Mouse (Mus musculus) C2C12 (cell line): ENCODE measurements around the gene Ppp4r1. TPM values are rescaled to one million over a fixed set of nuclear protein-coding genes. Genes with fewer than 3 reads are reported as not detected.

Source experiments
- H3K27me3 ChIP-seq: one replicate; pipeline ENCODE4 v1.6.1; 2011; ENCODE audit not compliant: control insufficient read depth, insufficient read depth, insufficient read length
- H3K36me3 ChIP-seq: one replicate; pipeline ENCODE4 v1.6.1; 2011; ENCODE audit not compliant: control insufficient read depth, insufficient read depth
- H3K4me3 ChIP-seq: one replicate; pipeline ENCODE4 v1.5.1; 2011; ENCODE audit warnings: mild to moderate bottlenecking, control low read depth; ENCODE audit not compliant: poor library complexity, insufficient read depth, severe bottlenecking
- H3K79me2 ChIP-seq: one replicate; pipeline ENCODE4 v1.6.1; 2011; ENCODE audit not compliant: control insufficient read depth, insufficient read depth
- H3K79me3 ChIP-seq: one replicate; pipeline ENCODE4 v1.6.1; 2011; ENCODE audit warnings: low read depth, control low read depth
- H3ac ChIP-seq: one replicate; pipeline ENCODE3; 2011; ENCODE audit warnings: low read depth; ENCODE audit not compliant: control insufficient read depth, insufficient read length
- CEBPB ChIP-seq: IDR thresholded peaks from one replicate; pipeline ENCODE4 v1.6.1; 2011; ENCODE audit warnings: low read depth, mild to moderate bottlenecking, control low read depth, moderate library complexity
- CTCF ChIP-seq: IDR thresholded peaks from one replicate; pipeline ENCODE4 v1.5.1; 2011; ENCODE audit not compliant: control insufficient read depth, insufficient read depth, insufficient read length
- FOSL1 ChIP-seq: IDR thresholded peaks from one replicate; pipeline ENCODE4 v1.8.0; 2011; ENCODE audit warnings: mild to moderate bottlenecking, low read length; ENCODE audit not compliant: poor library complexity, insufficient read depth, severe bottlenecking
- MAX ChIP-seq: IDR thresholded peaks from one replicate; pipeline ENCODE4 v1.6.1; 2011; ENCODE audit warnings: mild to moderate bottlenecking, control low read depth
- MYOD1 ChIP-seq: IDR thresholded peaks from one replicate; pipeline ENCODE4 v1.6.1; 2011; ENCODE audit warnings: low read depth; ENCODE audit not compliant: control insufficient read depth, insufficient read length
- MYOG ChIP-seq: IDR thresholded peaks from one replicate; pipeline ENCODE4 v1.6.1; 2011; ENCODE audit not compliant: control insufficient read depth, insufficient read length; ENCODE audit errors: extremely low read depth
- USF1 ChIP-seq: IDR thresholded peaks from one replicate; pipeline ENCODE4 v1.6.1; 2011; ENCODE audit warnings: low read depth, mild to moderate bottlenecking, control low read depth, moderate library complexity
- long read RNA-seq, 2 experiments: library from polyadenylated mRNA; unstranded; transcript quantifications; one replicate each; pipeline ENCODE4 v2.0.0; 2019 to 2020
- polyA plus RNA-seq: library from polyadenylated mRNA; unstranded; fragments of >200 nt; fragmentation: generic; extraction: Trizol; gene quantifications from one replicate; pipeline ENCODE4 v1.2.1, GENCODE M21; 2012; ENCODE audit warnings: missing spikeins

The Ppp4r1 gene
- 61.8 TPM for polyA plus RNA-seq
- long read RNA-seq, experiment 1, transcript Ppp4r1-201 (20 exons, 3,850 nt) = major isoform, 6 of 22 reads
- long read RNA-seq, experiment 1, partial matches to known transcripts = 8 of 22 reads
- long read RNA-seq, experiment 1, other reads (novel, unspliced or antisense) = 5 of 22 reads
- long read RNA-seq, experiment 2, transcript Ppp4r1-204 (20 exons, 3,784 nt) = major isoform, 121 of 332 reads
- long read RNA-seq, experiment 2, transcript Ppp4r1-201 (20 exons, 3,850 nt) = minor isoform, 58 of 332 reads
- long read RNA-seq, experiment 2, partial matches to known transcripts = 52 of 332 reads
- long read RNA-seq, experiment 2, other reads (novel, unspliced or antisense) = 101 of 332 reads

DNA sequence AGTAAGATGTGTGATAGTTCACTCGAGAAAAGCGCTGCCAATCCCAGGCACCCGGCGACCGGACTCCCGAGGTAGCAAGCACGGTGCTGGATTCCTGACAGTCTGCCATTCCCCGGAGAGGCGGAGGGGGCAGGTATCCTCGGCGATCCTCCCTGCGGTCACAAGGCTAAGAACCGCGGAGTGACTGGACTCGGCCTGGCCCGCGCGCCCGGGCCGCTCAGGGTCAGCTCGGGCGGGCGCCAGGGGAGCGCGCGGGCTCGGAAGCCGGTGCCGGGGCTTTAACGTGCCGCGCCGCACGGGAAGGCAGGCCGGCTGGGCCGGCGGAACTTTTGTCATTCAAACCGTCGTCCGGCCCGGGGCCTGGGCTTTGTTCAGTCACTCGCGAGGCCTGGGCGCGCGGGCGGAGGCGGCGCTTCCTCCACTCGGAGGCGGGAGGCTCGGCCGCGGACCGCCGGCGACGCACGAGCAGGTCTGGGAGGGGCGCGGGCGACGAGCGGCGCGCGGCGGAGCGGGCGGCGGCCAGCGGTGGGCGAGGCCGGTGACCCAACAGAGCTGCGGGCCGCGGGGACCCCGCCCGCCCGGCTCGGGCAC is at the start of gene Ppp4r1:
Gene Ppp4r1 (plus strand): TSS at position 23 of the 591 bp plus-strand sequence.
- peak within 1 kb of the TSS; percentile 73 for H3K4me3 ChIP-seq
- TF ChIP-seq FOSL1 (no peak), CTCF (no peak), CEBPB (no peak), USF1 (no peak), MAX (peak; percentile 14), MYOG (no peak)
- H3ac ChIP-seq = peak within 1 kb of the TSS; percentile 98
- H3K27me3 ChIP-seq = no peaks in the 10 kb centered on the region
- peaks cover 43% of the 10 kb centered on the region for H3K79me2 ChIP-seq
- peaks cover 29% of the 10 kb centered on the region for H3K36me3 ChIP-seq
- peaks cover 39% of the 10 kb centered on the region for H3K79me3 ChIP-seq

DNA sequence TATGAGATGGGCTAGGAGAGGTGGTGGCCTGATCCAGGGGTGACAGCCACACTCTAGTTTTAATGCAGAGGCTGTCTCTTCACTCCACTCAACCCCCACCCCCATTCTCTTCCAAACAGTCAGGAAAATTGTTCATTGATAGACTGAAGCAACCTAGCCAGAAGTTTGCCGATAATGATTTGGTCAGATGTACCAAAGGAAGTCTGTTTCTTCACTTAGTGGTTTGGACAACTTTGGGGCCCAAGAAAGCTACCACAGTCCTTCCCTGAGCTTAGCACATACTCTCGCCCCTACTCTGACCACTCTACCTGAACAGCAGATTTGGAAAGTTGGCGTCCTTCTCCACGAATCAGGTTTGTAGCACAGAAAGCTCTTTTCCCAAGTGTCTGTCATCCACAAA is 49.7 kb upstream of the Ppp4r1 start:
- Histone ChIP-seq H3ac (no peak overlapping the region), H3K4me3 (no peak overlapping the region), H3K79me3 (peaks cover 60% of the 10 kb centered on the region), H3K27me3 (no peaks in the 10 kb centered on the region), H3K79me2 (peaks cover 90% of the 10 kb centered on the region), H3K36me3 (peaks cover 13% of the 10 kb centered on the region)
- TF ChIP-seq MYOD1 = no peak
- no peak for TF ChIP-seq FOSL1
- no peak for TF ChIP-seq MYOG

DNA sequence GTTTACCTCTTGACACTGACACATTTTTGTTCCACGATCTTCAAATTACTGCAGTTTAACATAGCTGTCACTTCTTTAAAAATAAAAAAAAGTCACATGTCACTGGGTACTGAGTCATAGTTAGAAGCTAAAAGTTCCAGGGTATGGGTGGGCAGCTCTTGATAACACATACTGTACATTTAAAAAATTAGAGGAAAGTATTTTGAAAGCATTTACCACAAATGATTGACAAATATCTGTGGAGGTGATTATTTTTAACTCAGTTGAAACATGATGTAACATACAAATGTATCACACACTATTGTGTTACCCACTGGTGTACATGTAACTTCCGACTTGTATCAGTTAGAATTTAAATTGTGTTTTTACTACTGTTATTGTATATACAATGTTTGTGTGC is 47.3 kb upstream of the Ppp4r1 start:
- Histone ChIP-seq H3K36me3 (peaks cover 22% of the 10 kb centered on the region), H3K79me2 (peaks cover 86% of the 10 kb centered on the region), H3ac (no peak overlapping the region), H3K79me3 (peaks cover 56% of the 10 kb centered on the region), H3K4me3 (no peak overlapping the region), H3K27me3 (no peaks in the 10 kb centered on the region)
- no peak for TF ChIP-seq USF1
- TF ChIP-seq CEBPB = no peak
- no peak for TF ChIP-seq FOSL1

DNA sequence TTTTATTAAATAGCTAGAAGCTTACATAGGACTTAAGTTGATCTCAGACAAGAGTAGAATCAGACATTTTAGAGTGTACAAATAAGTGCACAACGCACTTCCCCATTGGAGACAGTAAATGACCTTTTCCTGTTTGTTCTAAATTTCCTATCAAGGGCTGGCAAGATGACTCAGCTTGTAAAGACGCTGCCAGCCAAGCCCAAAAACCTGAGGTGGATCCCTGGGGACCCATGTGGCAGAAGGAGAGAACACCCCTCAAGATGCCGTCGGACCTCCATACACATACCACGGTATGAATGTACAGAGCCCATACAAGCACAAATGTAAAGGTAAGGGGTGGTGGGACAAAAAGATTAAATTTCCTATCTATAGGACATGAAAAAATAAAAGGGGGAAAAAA is 45.2 kb upstream of the Ppp4r1 start:
- no peaks in the 10 kb centered on the region for H3K27me3 ChIP-seq
- H3K36me3 ChIP-seq = peaks cover 32% of the 10 kb centered on the region
- TF ChIP-seq MYOG = no peak
- TF ChIP-seq MAX = peak; percentile 24
- TF ChIP-seq CTCF = no peak
- no peak for TF ChIP-seq MYOD1
- no peak for TF ChIP-seq CEBPB
- peak; percentile 66 for TF ChIP-seq FOSL1
- no peak for TF ChIP-seq USF1
- no peak overlapping the region for H3ac ChIP-seq
- H3K79me2 ChIP-seq = peaks cover 86% of the 10 kb centered on the region
- H3K4me3 ChIP-seq = no peak overlapping the region
- H3K79me3 ChIP-seq = peaks cover 66% of the 10 kb centered on the region

DNA sequence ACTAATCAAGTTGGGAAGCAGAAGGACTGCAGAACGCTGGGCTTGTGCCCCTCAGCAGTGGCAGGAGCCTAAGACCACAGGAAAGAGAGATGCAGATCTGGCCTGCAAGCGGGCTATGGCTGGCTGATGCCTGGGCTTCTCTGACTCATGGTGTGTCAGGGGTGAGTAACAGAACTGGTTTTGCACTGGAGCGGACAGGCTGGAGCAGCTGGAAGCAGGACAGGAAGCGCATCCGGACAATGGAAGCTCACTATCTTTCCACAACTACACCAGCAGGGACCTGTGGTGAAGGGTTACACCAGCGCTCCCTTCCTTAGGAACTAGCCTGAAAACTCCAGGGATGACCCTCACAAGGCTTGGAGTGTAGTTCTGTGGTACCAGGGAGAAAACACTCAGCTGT is 44.8 kb upstream of the Ppp4r1 start:
- no peak overlapping the region for H3K4me3 ChIP-seq
- H3K79me2 ChIP-seq = peaks cover 87% of the 10 kb centered on the region
- no peaks in the 10 kb centered on the region for H3K27me3 ChIP-seq
- TF ChIP-seq FOSL1 (peak; percentile 100), MAX (no peak), MYOD1 (peak; percentile 100), CTCF (no peak)
- peaks cover 71% of the 10 kb centered on the region for H3K79me3 ChIP-seq
- H3K36me3 ChIP-seq = peaks cover 37% of the 10 kb centered on the region
- no peak overlapping the region for H3ac ChIP-seq

DNA sequence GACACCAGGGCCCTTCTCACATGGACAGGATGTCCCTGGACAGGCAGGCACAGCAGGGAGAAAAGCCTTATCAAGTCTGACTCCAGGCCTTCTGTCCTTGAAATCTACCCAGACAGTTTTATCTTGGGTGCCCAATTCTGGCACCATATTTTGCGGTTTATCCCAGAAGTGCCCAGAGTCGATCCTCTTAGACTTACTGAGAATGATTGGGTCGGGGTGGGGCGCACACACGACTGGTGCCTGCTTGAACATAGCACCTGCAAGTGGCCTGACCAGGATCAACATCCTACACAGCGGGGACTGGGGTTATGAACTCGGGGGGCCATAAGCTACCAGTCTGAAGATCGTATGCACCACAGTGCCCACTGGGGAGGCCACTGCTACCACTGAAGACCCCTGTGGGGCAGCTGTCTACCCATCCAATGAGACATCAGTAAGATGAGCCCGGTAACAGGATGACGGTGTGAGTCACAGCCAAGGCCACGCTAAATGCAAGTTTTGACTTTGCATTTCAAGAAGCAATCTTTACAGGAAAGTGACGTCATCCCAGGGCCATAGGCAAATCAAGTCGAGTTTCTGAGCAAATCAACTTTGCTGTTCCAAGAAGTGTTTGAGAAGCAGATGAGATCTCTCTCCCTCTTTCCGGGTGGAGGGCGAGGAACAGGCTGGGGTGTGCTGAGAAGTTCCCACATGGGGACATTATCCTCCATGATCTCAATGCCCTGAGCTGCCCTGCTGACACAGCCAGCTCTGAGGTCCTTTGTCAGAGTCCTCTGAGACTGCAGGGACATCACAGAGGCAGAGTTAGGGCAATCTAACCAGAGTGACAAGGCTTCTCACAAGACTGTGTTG is 42.3 kb upstream of the Ppp4r1 start:
- Histone ChIP-seq H3K27me3 (no peaks in the 10 kb centered on the region), H3ac (peak overlapping the region; percentile 37), H3K36me3 (peaks cover 48% of the 10 kb centered on the region), H3K79me2 (peaks cover 87% of the 10 kb centered on the region), H3K4me3 (no peak overlapping the region), H3K79me3 (peaks cover 69% of the 10 kb centered on the region)
- TF ChIP-seq CEBPB = no peak
- TF ChIP-seq MAX = no peak
- no peak for TF ChIP-seq MYOG
- no peak for TF ChIP-seq MYOD1
- no peak for TF ChIP-seq USF1
- no peak for TF ChIP-seq CTCF
- TF ChIP-seq FOSL1 = no peak
